Mouse (Mus musculus) adrenal gland (tissue): Measurements from ENCODE around the gene Vdac2.

Experiments
- intact Hi-C: fragments of 180-260 bp; cut with DNase I; formaldehyde crosslinking; loops from one replicate; pipeline ENCODE4 v1.15.1; 2025
- long read RNA-seq, 2 experiments: library from polyadenylated mRNA; unstranded; transcript quantifications; one replicate each; pipeline ENCODE4 v2.0.0; 2020; ENCODE audit warnings: borderline replicate concordance in 1 of 2; ENCODE audit not compliant: insufficient replicate concordance in 1 of 2

The Vdac2 gene
- long read RNA-seq, experiment 1, transcript Vdac2-201 (10 exons, 1,954 nt): major isoform, 301 of 312 reads
- long read RNA-seq, experiment 1, partial matches to known transcripts: 5 of 312 reads
- long read RNA-seq, experiment 1, other reads (novel, unspliced or antisense): 6 of 312 reads
- long read RNA-seq, experiment 2, transcript Vdac2-201 (10 exons, 1,954 nt): major isoform, 306 of 323 reads
- long read RNA-seq, experiment 2, partial matches to known transcripts: 8 of 323 reads
- long read RNA-seq, experiment 2, other reads (novel, unspliced or antisense): 9 of 323 reads

- intact Hi-C loops: no loop called here
Observed at GRCm38 (mm10) chr14:21824938-21825337, at the start of gene Vdac2. Gene Vdac2, plus strand, starts transcription at chr14:21825238.

- intact Hi-C loops: no loop called here
Observed at GRCm38 (mm10) chr14:21776201-21776600, 48.8 kb upstream of the Vdac2 start.

- intact Hi-C loops: no loop called here
Observed at GRCm38 (mm10) chr14:21786500-21786899, 38.5 kb upstream of the Vdac2 start.

GRCm38 (mm10) chr14:21787374-21787773, 37.7 kb upstream of the Vdac2 start:
- intact Hi-C loops: no loop called here

GRCm38 (mm10) chr14:21788121-21788520, 36.9 kb upstream of the Vdac2 start:
- intact Hi-C loops: no loop called here

- intact Hi-C loops: no loop called here
Observed at GRCm38 (mm10) chr14:21790585-21791251, 34.3 kb upstream of the Vdac2 start.

- intact Hi-C loops: no loop called here
Observed at GRCm38 (mm10) chr14:21791722-21792121, 33.3 kb upstream of the Vdac2 start.

- intact Hi-C loops: no loop called here
Observed at GRCm38 (mm10) chr14:21792250-21792649, 32.8 kb upstream of the Vdac2 start.

- intact Hi-C loops: loop anchor here (10.0 kb wide), 1 partner anchor 46 kb away; the partner anchor contains the start of genes Dusp13 and Samd8
Observed at GRCm38 (mm10) chr14:21800641-21801040, 24.4 kb upstream of the Vdac2 start.

- intact Hi-C loops: loop anchor here (10.0 kb wide), 1 partner anchor 47 kb away; the partner anchor contains the start of genes Dusp13 and Samd8
Observed at GRCm38 (mm10) chr14:21801624-21802023, 23.4 kb upstream of the Vdac2 start.

- intact Hi-C loops: loop anchor here (10.0 kb wide), 1 partner anchor 48 kb away; the partner anchor contains the start of genes Dusp13 and Samd8
Observed at GRCm38 (mm10) chr14:21802543-21803206, 22.4 kb upstream of the Vdac2 start.

GRCm38 (mm10) chr14:21806203-21806602, 18.8 kb upstream of the Vdac2 start:
- intact Hi-C loops: loop anchor here (10.0 kb wide), 1 partner anchor 51 kb away; the partner anchor contains the start of genes Dusp13 and Samd8

- intact Hi-C loops: loop anchor here (10.0 kb wide), 1 partner anchor 52 kb away; the partner anchor contains the start of genes Dusp13 and Samd8
Observed at GRCm38 (mm10) chr14:21806631-21807160, 18.3 kb upstream of the Vdac2 start.

GRCm38 (mm10) chr14:21808208-21808922, 16.7 kb upstream of the Vdac2 start:
- intact Hi-C loops: loop anchor here (10.0 kb wide), 1 partner anchor 54 kb away; the partner anchor contains the start of genes Dusp13 and Samd8

GRCm38 (mm10) chr14:21809418-21809817, 15.6 kb upstream of the Vdac2 start:
- intact Hi-C loops: loop anchor here (10.0 kb wide), 1 partner anchor 55 kb away; the partner anchor contains the start of genes Dusp13 and Samd8

GRCm38 (mm10) chr14:21811301-21811700, 13.7 kb upstream of the Vdac2 start:
- intact Hi-C loops: no loop called here

- intact Hi-C loops: loop anchor here (1.0 kb wide), 1 partner anchor 37 kb away; no protein-coding TSS in a partner anchor
Observed at GRCm38 (mm10) chr14:21811744-21812393, 13.2 kb upstream of the Vdac2 start.

GRCm38 (mm10) chr14:21812590-21813162, 12.4 kb upstream of the Vdac2 start:
- intact Hi-C loops: loop anchor here (1.0 kb wide), 1 partner anchor 37 kb away; no protein-coding TSS in a partner anchor

GRCm38 (mm10) chr14:21813216-21813615, 11.8 kb upstream of the Vdac2 start:
- intact Hi-C loops: no loop called here

- intact Hi-C loops: no loop called here
Observed at GRCm38 (mm10) chr14:21813847-21814246, 11.2 kb upstream of the Vdac2 start.
